Mouse (Mus musculus): Measurements from ENCODE around the gene Sap30l. TPM values are rescaled to one million over a fixed set of nuclear protein-coding genes. Genes with fewer than 3 reads are reported as not detected.

The Sap30l gene
- polyA plus RNA-seq (2014; fragmentation: Nextera tagmentation; extraction: Ambion mirVana): 14.2 and 20.4 TPM in 2 replicates

GRCm38 (mm10) chr11:57800971-57801765 is at the start of gene Sap30l:
TSS of gene Sap30l (plus strand) at chr11:57801637.
- Histone ChIP-seq H3K9ac (ENCODE audit: low read length) (peak within 1 kb of the TSS; percentile 93), H3K36me3 (ENCODE audit: control insufficient read depth, insufficient read depth, low read length) (peaks cover 4% of the 10 kb centered on the region; the same call in 1 of the 2 replicates), H3K4me3 (ENCODE audit: control insufficient read depth in 1 of 2, insufficient read depth in 1 of 2, low read depth in 1 of 2, low read length in 2 of 2) (peak within 1 kb of the TSS; percentile 85), H3K27ac (replicated peaks in 1 of 2; ENCODE audit: control insufficient read depth in 1 of 2, insufficient read depth in 1 of 2, low read depth in 2 of 2, low read length in 2 of 2) (peak within 1 kb of the TSS; percentile 79 to 81), H3K27me3 (ENCODE audit: control insufficient read depth, insufficient read depth, low read length) (no peaks in the 10 kb centered on the region), H3K4me1 (ENCODE audit: control insufficient read depth in 2 of 2, insufficient read depth in 2 of 2, low read length in 2 of 2) (peaks cover 8 to 22% of the 10 kb centered on the region in 2 experiments), H3K9me3 (ENCODE audit: control insufficient read depth, low read length) (no peaks in the 10 kb centered on the region), H3K4me2 (ENCODE audit: low read length) (peak within 1 kb of the TSS; percentile 91)
- ATAC-seq (ENCODE audit: insufficient number of reproducible peaks, insufficient read depth, low FRiP score, low read depth): peak; percentile 96
- under 1% methylated on average over 55 of the region's 66 CpGs for WGBS

GRCm38 (mm10) chr11:57753538-57754203 is 47.8 kb upstream of the Sap30l start:
- 43% methylated on average over 14 of the region's 14 CpGs for WGBS

GRCm38 (mm10) chr11:57758621-57759020 is 42.8 kb upstream of the Sap30l start:
- Histone ChIP-seq H3K4me2 (ENCODE audit: low read length) (no peak overlapping the region), H3K27me3 (ENCODE audit: control insufficient read depth, insufficient read depth, low read length) (0 out of 2 replicates have a peak, but pooled peaks cover 5% of the 10 kb centered on the region), H3K9ac (ENCODE audit: low read length) (no peak overlapping the region), H3K9me3 (ENCODE audit: control insufficient read depth, low read length) (0 out of 2 replicates have a peak, but pooled peaks cover 7% of the 10 kb centered on the region), H3K4me1 (ENCODE audit: control insufficient read depth in 2 of 2, insufficient read depth in 2 of 2, low read length in 2 of 2) (peaks cover 4% of the 10 kb centered on the region in 2 experiments; a peak in 3 of 4 replicates), H3K36me3 (ENCODE audit: control insufficient read depth, insufficient read depth, low read length) (no peaks in the 10 kb centered on the region), H3K4me3 (ENCODE audit: control insufficient read depth in 1 of 2, insufficient read depth in 1 of 2, low read depth in 1 of 2, low read length in 2 of 2) (no peak overlapping the region), H3K27ac (replicated peaks in 1 of 2; ENCODE audit: control insufficient read depth in 1 of 2, insufficient read depth in 1 of 2, low read depth in 2 of 2, low read length in 2 of 2) (no peak overlapping the region)
- ATAC-seq (ENCODE audit: insufficient number of reproducible peaks, insufficient read depth, low FRiP score, low read depth): no peak
- WGBS: 78% methylated on average over 9 of the region's 9 CpGs

More at GRCm38 (mm10) chr11:57753538-57754203, 47.8 kb upstream of the Sap30l start:
- H3K27ac ChIP-seq (replicated peaks in 1 of 2; ENCODE audit: control insufficient read depth in 1 of 2, insufficient read depth in 1 of 2, low read depth in 2 of 2, low read length in 2 of 2): no peak overlapping the region
- H3K9ac ChIP-seq (ENCODE audit: low read length): no peak overlapping the region
- no peaks in the 10 kb centered on the region for H3K36me3 ChIP-seq (ENCODE audit: control insufficient read depth, insufficient read depth, low read length)
- ATAC-seq (ENCODE audit: insufficient number of reproducible peaks, insufficient read depth, low FRiP score, low read depth): no peak
- peaks cover 24 to 30% of the 10 kb centered on the region in 2 experiments for H3K4me1 ChIP-seq (ENCODE audit: control insufficient read depth in 2 of 2, insufficient read depth in 2 of 2, low read length in 2 of 2)
- H3K27me3 ChIP-seq (ENCODE audit: control insufficient read depth, insufficient read depth, low read length): 0 out of 2 replicates have a peak, but pooled peaks cover 5% of the 10 kb centered on the region
- H3K9me3 ChIP-seq (ENCODE audit: control insufficient read depth, low read length): no peaks in the 10 kb centered on the region
- no peak overlapping the region for H3K4me2 ChIP-seq (ENCODE audit: low read length)
- H3K4me3 ChIP-seq (ENCODE audit: control insufficient read depth in 1 of 2, insufficient read depth in 1 of 2, low read depth in 1 of 2, low read length in 2 of 2): no peak overlapping the region

- no peak for ATAC-seq (ENCODE audit: insufficient number of reproducible peaks, insufficient read depth, low FRiP score, low read depth)
- whole genome bisulfite sequencing: 35% methylated on average over 14 of the region's 14 CpGs
- no peaks in the 10 kb centered on the region for H3K36me3 ChIP-seq (ENCODE audit: control insufficient read depth, insufficient read depth, low read length)
Observed at GRCm38 (mm10) chr11:57760509-57761058, 40.9 kb upstream of the Sap30l start.

GRCm38 (mm10) chr11:57761347-57761746 is 40.1 kb upstream of the Sap30l start:
- H3K4me3 ChIP-seq (ENCODE audit: control insufficient read depth in 1 of 2, insufficient read depth in 1 of 2, low read depth in 1 of 2, low read length in 2 of 2): no peak overlapping the region
- no peaks in the 10 kb centered on the region for H3K36me3 ChIP-seq (ENCODE audit: control insufficient read depth, insufficient read depth, low read length)
- WGBS: 95% methylated on average over 4 of the region's 4 CpGs
- H3K9me3 ChIP-seq (ENCODE audit: control insufficient read depth, low read length): 0 out of 2 replicates have a peak, but pooled peaks cover 7% of the 10 kb centered on the region
- no peak overlapping the region for H3K4me2 ChIP-seq (ENCODE audit: low read length)
- no peak overlapping the region for H3K9ac ChIP-seq (ENCODE audit: low read length)
- H3K4me1 ChIP-seq (ENCODE audit: control insufficient read depth in 2 of 2, insufficient read depth in 2 of 2, low read length in 2 of 2): no peaks in the 10 kb centered on the region; a peak in 1 of 4 replicates
- no peaks in the 10 kb centered on the region for H3K27me3 ChIP-seq (ENCODE audit: control insufficient read depth, insufficient read depth, low read length)
- no peak for ATAC-seq (ENCODE audit: insufficient number of reproducible peaks, insufficient read depth, low FRiP score, low read depth)
- H3K27ac ChIP-seq (replicated peaks in 1 of 2; ENCODE audit: control insufficient read depth in 1 of 2, insufficient read depth in 1 of 2, low read depth in 2 of 2, low read length in 2 of 2): no peak overlapping the region

More at GRCm38 (mm10) chr11:57760509-57761058, 40.9 kb upstream of the Sap30l start:
- Histone ChIP-seq H3K4me1 (ENCODE audit: control insufficient read depth in 2 of 2, insufficient read depth in 2 of 2, low read length in 2 of 2) (no peaks in the 10 kb centered on the region; a peak in 1 of 4 replicates), H3K4me3 (ENCODE audit: control insufficient read depth in 1 of 2, insufficient read depth in 1 of 2, low read depth in 1 of 2, low read length in 2 of 2) (no peak overlapping the region), H3K4me2 (ENCODE audit: low read length) (no peak overlapping the region), H3K27me3 (ENCODE audit: control insufficient read depth, insufficient read depth, low read length) (no peaks in the 10 kb centered on the region), H3K9me3 (ENCODE audit: control insufficient read depth, low read length) (0 out of 2 replicates have a peak, but pooled peaks cover 7% of the 10 kb centered on the region), H3K9ac (ENCODE audit: low read length) (no peak overlapping the region), H3K27ac (replicated peaks in 1 of 2; ENCODE audit: control insufficient read depth in 1 of 2, insufficient read depth in 1 of 2, low read depth in 2 of 2, low read length in 2 of 2) (no peak overlapping the region)

GRCm38 (mm10) chr11:57764124-57764523 is 37.3 kb upstream of the Sap30l start:
- Histone ChIP-seq H3K4me3 (ENCODE audit: control insufficient read depth in 1 of 2, insufficient read depth in 1 of 2, low read depth in 1 of 2, low read length in 2 of 2) (no peak overlapping the region), H3K4me2 (ENCODE audit: low read length) (no peak overlapping the region), H3K4me1 (ENCODE audit: control insufficient read depth in 2 of 2, insufficient read depth in 2 of 2, low read length in 2 of 2) (no peaks in the 10 kb centered on the region; a peak in 1 of 4 replicates), H3K9me3 (ENCODE audit: control insufficient read depth, low read length) (0 out of 2 replicates have a peak, but pooled peaks cover 7% of the 10 kb centered on the region), H3K27me3 (ENCODE audit: control insufficient read depth, insufficient read depth, low read length) (no peaks in the 10 kb centered on the region), H3K36me3 (ENCODE audit: control insufficient read depth, insufficient read depth, low read length) (0 out of 2 replicates have a peak, but pooled peaks cover 4% of the 10 kb centered on the region), H3K27ac (replicated peaks in 1 of 2; ENCODE audit: control insufficient read depth in 1 of 2, insufficient read depth in 1 of 2, low read depth in 2 of 2, low read length in 2 of 2) (no peak overlapping the region), H3K9ac (ENCODE audit: low read length) (no peak overlapping the region)
- no peak for ATAC-seq (ENCODE audit: insufficient number of reproducible peaks, insufficient read depth, low FRiP score, low read depth)
- 80% methylated on average over 3 of the region's 3 CpGs for WGBS

- ATAC-seq (ENCODE audit: insufficient number of reproducible peaks, insufficient read depth, low FRiP score, low read depth): no peak
- 83% methylated on average over 12 of the region's 12 CpGs for WGBS
- Histone ChIP-seq H3K4me2 (ENCODE audit: low read length) (no peak overlapping the region), H3K27ac (replicated peaks in 1 of 2; ENCODE audit: control insufficient read depth in 1 of 2, insufficient read depth in 1 of 2, low read depth in 2 of 2, low read length in 2 of 2) (no peak overlapping the region), H3K36me3 (ENCODE audit: control insufficient read depth, insufficient read depth, low read length) (peaks cover 16% of the 10 kb centered on the region; the same call in 1 of the 2 replicates), H3K4me1 (ENCODE audit: control insufficient read depth in 2 of 2, insufficient read depth in 2 of 2, low read length in 2 of 2) (no peaks in the 10 kb centered on the region), H3K9ac (ENCODE audit: low read length) (no peak overlapping the region), H3K27me3 (ENCODE audit: control insufficient read depth, insufficient read depth, low read length) (no peaks in the 10 kb centered on the region), H3K9me3 (ENCODE audit: control insufficient read depth, low read length) (0 out of 2 replicates have a peak, but pooled peaks cover 7% of the 10 kb centered on the region), H3K4me3 (ENCODE audit: control insufficient read depth in 1 of 2, insufficient read depth in 1 of 2, low read depth in 1 of 2, low read length in 2 of 2) (no peak overlapping the region)
Observed at GRCm38 (mm10) chr11:57766617-57767016, 34.8 kb upstream of the Sap30l start.

Measured in heart, embryonic 14.5 days (tissue).